In the genomic region with DNA sequence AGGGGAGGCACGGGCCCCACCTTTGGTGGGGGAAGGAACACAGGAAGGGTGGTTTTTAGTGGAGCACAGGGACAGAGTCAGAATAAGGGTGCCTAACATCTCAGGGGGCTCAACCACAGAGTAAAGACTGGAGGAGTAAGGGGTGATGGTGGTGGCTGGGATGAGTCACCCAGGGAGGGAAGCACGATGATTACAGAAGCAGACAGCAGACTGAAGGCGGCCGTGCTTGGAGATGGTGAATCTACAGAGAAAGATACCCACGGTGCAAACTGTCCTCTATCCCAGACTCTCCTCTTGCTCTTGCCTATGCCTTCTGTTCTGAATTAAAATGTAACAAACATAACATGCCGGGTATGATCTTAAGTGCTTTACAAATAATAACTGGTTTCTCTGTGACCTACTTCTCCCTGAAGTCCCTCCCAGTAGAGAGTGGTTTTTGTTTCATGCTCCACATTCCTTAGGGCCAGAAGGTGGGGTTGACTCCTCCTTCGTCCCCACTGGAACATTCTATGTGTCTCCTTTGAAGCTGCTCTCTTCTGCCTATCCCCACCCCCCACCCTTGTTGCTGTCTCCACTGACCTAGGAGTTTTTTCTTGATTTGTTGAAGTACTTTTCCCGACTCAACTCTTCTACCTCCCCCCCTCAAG, we compare ENCODE assay signal across 17 mouse cellular contexts. TPM values are rescaled to one million over a fixed set of nuclear protein-coding genes. Genes with fewer than 3 reads are reported as not detected.
DNase-seq lines count a peak whose midpoint lies in the region; ATAC-seq and TF ChIP-seq lines count a peak whose summit lies in the region.
"Had no signal": no experiment of that assay in that cellular context is flagged by ENCODE, and none has a peak within 500 bp of the region (broad histone marks: within the 10 kb centered on the region; RNA-seq: fewer than 3 reads in every experiment).

No protein-coding gene starts in this region.

- no peak overlapping the region for H3K9ac ChIP-seq in lung, embryonic 16.5 days (ENCODE audit: low read length)
- H3K9ac ChIP-seq: forebrain, postnatal 0 days; liver, embryonic 15.5 days had no signal

- peak overlapping the region; percentile 9; the same call in 1 of the 2 replicates for H3K4me2 ChIP-seq in lung, embryonic 16.5 days (ENCODE audit: low read depth, low read length)
- H3K4me2 ChIP-seq: liver, embryonic 15.5 days had no signal

- peaks cover 11% of the 10 kb centered on the region for H3K79me3 ChIP-seq in C2C12 (ENCODE audit: low read depth)

- in situ Hi-C loops in Patski (cut with MboI; ENCODE audit: low pct_unique_long_range_greater_than_20kb): no loop called here

- no peaks in the 10 kb centered on the region for H3K9me3 ChIP-seq in lung, embryonic 16.5 days (ENCODE audit: control insufficient read depth, low read length)
- H3K9me3 ChIP-seq: limb, embryonic 10.5 days; liver, embryonic 15.5 days; midbrain, embryonic 10.5 days had no signal

- no peak for TF ChIP-seq CTCF in layer of hippocampus, adult 2 months (conservative IDR thresholded peaks at IDR 0.05)
- TF ChIP-seq CTCF in C2C12 (IDR thresholded peaks at IDR 0.05; ENCODE audit: control insufficient read depth, insufficient read depth, insufficient read length) (no peak), Patski (IDR thresholded peaks at IDR 0.05) (no peak)

- H3K4me3 ChIP-seq in layer of hippocampus, adult 2 months: no peak overlapping the region
- H3K4me3 ChIP-seq in C2C12 (ENCODE audit: insufficient read depth, poor library complexity, severe bottlenecking): no peak overlapping the region
- no peak overlapping the region for H3K4me3 ChIP-seq in lung, embryonic 16.5 days (ENCODE audit: low read length)
- H3K4me3 ChIP-seq: limb, embryonic 10.5 days; liver, embryonic 15.5 days; midbrain, embryonic 10.5 days had no signal

- ATAC-seq in Patski: peak; percentile 85
- ATAC-seq in lung, embryonic 16.5 days (ENCODE audit: low read depth): peak; percentile 71
- ATAC-seq: forebrain, postnatal 0 days; hindbrain, embryonic 16.5 days had no signal

- WGBS in lung, embryonic 16.5 days: 43% methylated on average over 8 of the region's 8 CpGs

- POLR2A ChIA-PET in Patski (lab: Charles Lee): interaction anchor here (1.5 kb wide), 1 partner anchor 14 kb away, joined by 5 read pairs; no protein-coding TSS in a partner anchor

- peaks cover 33% of the 10 kb centered on the region for H3K79me2 ChIP-seq in C2C12 (ENCODE audit: control insufficient read depth, insufficient read depth)

- no peak for DNase-seq in layer of hippocampus, adult 2 months (ENCODE audit: low spot score in 2 of 2)
- no peak for DNase-seq in layer of hippocampus, postnatal 25 days (ENCODE audit: extremely low spot score in 1 of 2, low spot score in 1 of 2)
- no peak for DNase-seq in Patski (ENCODE audit: low read depth, low spot score)
- no peak for DNase-seq in kidney, adult 18-20 months
- no peak for DNase-seq in ovary, postnatal 10 days (ENCODE audit: low spot score)
- DNase-seq in ovary, postnatal 14 days (ENCODE audit: low spot score): no peak
- DNase-seq: adrenal gland, postnatal 25 days; forebrain, postnatal 0 days; heart, adult 18-20 months; kidney, adult 9 months; layer of hippocampus, adult 9-11 months had no signal

- no peaks in the 10 kb centered on the region for H3K27me3 ChIP-seq in C2C12 (ENCODE audit: control insufficient read depth, insufficient read depth, insufficient read length)
- H3K27me3 ChIP-seq in Patski: no peaks in the 10 kb centered on the region
- no peaks in the 10 kb centered on the region for H3K27me3 ChIP-seq in lung, embryonic 16.5 days (ENCODE audit: control insufficient read depth, insufficient read depth, low read depth, low read length)
- H3K27me3 ChIP-seq: liver, embryonic 15.5 days had no signal

- peaks cover 65% of the 10 kb centered on the region for H3K36me3 ChIP-seq in C2C12 (ENCODE audit: control insufficient read depth, insufficient read depth)
- peaks cover 36% of the 10 kb centered on the region for H3K36me3 ChIP-seq in lung, embryonic 16.5 days (ENCODE audit: control insufficient read depth, insufficient read depth, low read length)
- H3K36me3 ChIP-seq: liver, embryonic 15.5 days had no signal

- CTCF ChIA-PET in Patski (lab: Charles Lee): interaction anchor here (1.0 to 1.7 kb wide), 4 partner anchors 8 to 14 kb away, joined by 3 to 4 read pairs (median 4); no protein-coding TSS in a partner anchor

- H3K4me1 ChIP-seq in lung, embryonic 16.5 days (replicated peaks; ENCODE audit: control insufficient read depth, insufficient read depth, low read length): peaks cover 34% of the 10 kb centered on the region
- H3K4me1 ChIP-seq: limb, embryonic 10.5 days; liver, embryonic 15.5 days had no signal

- peak overlapping the region; percentile 32; the same call in 1 of the 2 replicates for H3K27ac ChIP-seq in layer of hippocampus, adult 2 months
- peak overlapping the region; percentile 93 for H3K27ac ChIP-seq in lung, embryonic 16.5 days (ENCODE audit: low read length)
- H3K27ac ChIP-seq: limb, embryonic 10.5 days; liver, embryonic 15.5 days; midbrain, embryonic 10.5 days had no signal

- no peak overlapping the region for H3ac ChIP-seq in C2C12 (ENCODE audit: control insufficient read depth, insufficient read length, low read depth)

TF ChIP-seq in C2C12, 6 proteins besides CTCF, POLR2A, EP300 and RAD21:
- TF ChIP-seq USF1 (IDR thresholded peaks at IDR 0.05; ENCODE audit: low read depth) (no peak), FOSL1 (IDR thresholded peaks at IDR 0.05; ENCODE audit: insufficient read depth, low read length, poor library complexity, severe bottlenecking) (peak; percentile 15), MYOG (IDR thresholded peaks at IDR 0.05; ENCODE audit: control insufficient read depth, extremely low read depth, insufficient read length) (no peak), MYOD1 (IDR thresholded peaks at IDR 0.05; ENCODE audit: control insufficient read depth, insufficient read length, low read depth) (no peak)

RNA-seq across cellular contexts. Expression of a gene that starts 11.6 kb away (rescaled TPM):
- 100 to 1,000 TPM; 140 to 142 TPM for total RNA-seq in layer of hippocampus, adult 2 months (2021)
- 100 to 1,000 TPM; 124 to 145 TPM for total RNA-seq in layer of hippocampus, postnatal 25 days (2021)
- 44.4 TPM for polyA plus RNA-seq in C2C12 (2012; fragmentation: generic; extraction: Trizol)
- 62.0 TPM for polyA plus RNA-seq in Patski (2021)
- 61.8 and 67.0 TPM in 2 replicates for polyA plus RNA-seq in lung, embryonic 16.5 days (2015; fragmentation: Nextera tagmentation; extraction: Ambion mirVana)

RNA-seq across cellular contexts. Expression of a gene that starts 18.1 kb away (rescaled TPM):
- total RNA-seq in layer of hippocampus, adult 2 months (2021): 10 to 100 TPM; 67.4 to 73.7 TPM
- total RNA-seq in layer of hippocampus, postnatal 25 days (2021): 10 to 100 TPM; 71.3 to 86.2 TPM
- polyA plus RNA-seq in C2C12 (2012; fragmentation: generic; extraction: Trizol) (203 TPM), Patski (2021) (47.6 TPM)
- polyA plus RNA-seq in lung, embryonic 16.5 days (2015; fragmentation: Nextera tagmentation; extraction: Ambion mirVana): 181 and 208 TPM in 2 replicates

RNA-seq across cellular contexts. Expression of a gene that starts 18.4 kb away (rescaled TPM):
- total RNA-seq in layer of hippocampus, adult 2 months (2021): 100 to 1,000 TPM in 1 of 2 experiments, 10 to 100 TPM in 1; 98.9 to 105 TPM
- total RNA-seq in layer of hippocampus, postnatal 25 days (2021): 100 to 1,000 TPM in 1 of 2 experiments, 10 to 100 TPM in 1; 94.0 to 102 TPM
- polyA plus RNA-seq in C2C12 (2012; fragmentation: generic; extraction: Trizol) (68.2 TPM), Patski (2021) (87.0 TPM)
- 78.0 and 81.5 TPM in 2 replicates for polyA plus RNA-seq in lung, embryonic 16.5 days (2015; fragmentation: Nextera tagmentation; extraction: Ambion mirVana)

RNA-seq across cellular contexts. Expression of a gene that starts 18.6 kb away (rescaled TPM):
- 10 to 100 TPM in 1 of 2 experiments, 1 to 10 TPM in 1; 6.9 to 12.7 TPM for total RNA-seq in layer of hippocampus, adult 2 months (2021)
- 1 to 10 TPM; 8.8 to 9.6 TPM for total RNA-seq in layer of hippocampus, postnatal 25 days (2021)
- polyA plus RNA-seq in C2C12 (2012; fragmentation: generic; extraction: Trizol) (56.8 TPM), Patski (2021) (22.3 TPM)
- polyA plus RNA-seq in lung, embryonic 16.5 days (2015; fragmentation: Nextera tagmentation; extraction: Ambion mirVana): 24.9 and 35.7 TPM in 2 replicates

RNA-seq across cellular contexts. Expression of a gene that starts 21.8 kb away (rescaled TPM):
- total RNA-seq in layer of hippocampus, adult 2 months (2021): under 1 TPM in 1 of 2 experiments, not detected in 1; 0.23 TPM
- not detected for total RNA-seq in layer of hippocampus, postnatal 25 days (2021)
- polyA plus RNA-seq in C2C12 (2012; fragmentation: generic; extraction: Trizol): 0.22 TPM
- polyA plus RNA-seq in Patski (2021): 0.54 TPM
- 1.0 and 4.6 TPM in 2 replicates for polyA plus RNA-seq in lung, embryonic 16.5 days (2015; fragmentation: Nextera tagmentation; extraction: Ambion mirVana)
- total RNA-seq: forebrain, postnatal 0 days; heart, adult 18-20 months had no signal
- polyA plus RNA-seq: limb, embryonic 10.5 days had no signal
